Mouse (Mus musculus) heart, postnatal 25 days (tissue): ENCODE data around the gene Fras1. TPM values are rescaled to one million over a fixed set of nuclear protein-coding genes. Genes with fewer than 3 reads are reported as not detected.

Source experiments
- DNase-seq: peaks from one replicate; pipeline ENCODE4 v3.0.0; 2022; ENCODE audit warnings: low spot score
- intact Hi-C: fragments of 180-260 bp; cut with DNase I; formaldehyde crosslinking; loops from one replicate; pipeline ENCODE4 v1.15.1; 2025
- total RNA-seq, 2 experiments: library from RNA; stranded (reverse); gene quantifications; 2 replicates each; pipeline ENCODE4 v1.2.3; 2021

The Fras1 gene
- total RNA-seq, 2 experiments from 2014 or later, result 2.5 to 4.0 TPM

GRCm38 (mm10) chr5:96466461-96466860, 92.7 kb downstream of the Fras1 start:
- DNase-seq, result no peak
- intact Hi-C loops, result no loop called here

- intact Hi-C loops, result no loop called here
- DNase-seq, result no peak
Observed at GRCm38 (mm10) chr5:96471995-96472394, 98.2 kb downstream of the Fras1 start.

- DNase-seq, result no peak
- intact Hi-C loops, result no loop called here
Observed at GRCm38 (mm10) chr5:96475488-96475887, 101.7 kb downstream of the Fras1 start.

GRCm38 (mm10) chr5:96479003-96479402, 105.2 kb downstream of the Fras1 start:
- DNase-seq, result no peak
- intact Hi-C loops, result no loop called here

- intact Hi-C loops, result no loop called here
- DNase-seq, result no peak
Observed at GRCm38 (mm10) chr5:96481159-96481558, 107.4 kb downstream of the Fras1 start.

GRCm38 (mm10) chr5:96482054-96482453, 108.3 kb downstream of the Fras1 start:
- intact Hi-C loops, result no loop called here
- no peak for DNase-seq

- DNase-seq, result no peak
- intact Hi-C loops, result no loop called here
Observed at GRCm38 (mm10) chr5:96492497-96492896, 118.7 kb downstream of the Fras1 start.

GRCm38 (mm10) chr5:96494502-96495292, 120.9 kb downstream of the Fras1 start:
- DNase-seq, result no peak
- intact Hi-C loops, result no loop called here

- intact Hi-C loops, result no loop called here
- no peak for DNase-seq
Observed at GRCm38 (mm10) chr5:96498083-96498482, 124.3 kb downstream of the Fras1 start.

- intact Hi-C loops, result no loop called here
Observed at GRCm38 (mm10) chr5:96501783-96502182, 128.0 kb downstream of the Fras1 start.

GRCm38 (mm10) chr5:96502400-96502799, 128.6 kb downstream of the Fras1 start:
- no peak for DNase-seq
- intact Hi-C loops, result no loop called here

More at GRCm38 (mm10) chr5:96501783-96502182, 128.0 kb downstream of the Fras1 start:
- no peak for DNase-seq

GRCm38 (mm10) chr5:96511005-96511404, 137.2 kb downstream of the Fras1 start:
- DNase-seq, result no peak
- intact Hi-C loops, result no loop called here

GRCm38 (mm10) chr5:96513327-96513726, 139.6 kb downstream of the Fras1 start:
- DNase-seq, result no peak
- intact Hi-C loops, result no loop called here

- intact Hi-C loops, result no loop called here
- no peak for DNase-seq
Observed at GRCm38 (mm10) chr5:96515860-96516311, 142.1 kb downstream of the Fras1 start.

GRCm38 (mm10) chr5:96516329-96516728, 142.6 kb downstream of the Fras1 start:
- intact Hi-C loops, result no loop called here
- no peak for DNase-seq

GRCm38 (mm10) chr5:96521541-96521940, 147.8 kb downstream of the Fras1 start:
- no peak for DNase-seq
- intact Hi-C loops, result no loop called here

GRCm38 (mm10) chr5:96522909-96523409, 149.2 kb downstream of the Fras1 start:
- intact Hi-C loops, result no loop called here
- DNase-seq, result no peak

GRCm38 (mm10) chr5:96528296-96528695, 154.5 kb downstream of the Fras1 start:
- DNase-seq, result no peak
- intact Hi-C loops, result no loop called here

- intact Hi-C loops, result no loop called here
- DNase-seq, result no peak
Observed at GRCm38 (mm10) chr5:96530516-96530915, 156.8 kb downstream of the Fras1 start.

GRCm38 (mm10) chr5:96531962-96532361, 158.2 kb downstream of the Fras1 start:
- intact Hi-C loops, result no loop called here
- DNase-seq, result no peak

GRCm38 (mm10) chr5:96536527-96536926, 162.8 kb downstream of the Fras1 start:
- intact Hi-C loops, result no loop called here
- DNase-seq, result no peak

- intact Hi-C loops, result no loop called here
- DNase-seq, result no peak
Observed at GRCm38 (mm10) chr5:96536937-96537336, 163.2 kb downstream of the Fras1 start.
